Mouse (Mus musculus) v-Abl transformed pro-B cells (cell line): ENCODE data around the gene Cyp26a1.

ENCODE experiments used
- in situ Hi-C, 2 experiments: fragments of 400-800 bp; cut with MboI; formaldehyde crosslinking; loops; one replicate each; pipeline ENCODE4 v1.15.1; 2025; ENCODE audit not compliant: unreplicated experiment in 2 of 2

Gene Cyp26a1

GRCm38 (mm10) chr19:37697335-37697636, 312 bp upstream of the Cyp26a1 start:
- in situ Hi-C loops: loop anchor here in 1 of 2 experiments (5.0 kb wide), 1 partner anchor 350 kb away; no protein-coding TSS in a partner anchor

- in situ Hi-C loops: loop anchor here in 1 of 2 experiments (5.0 kb wide), 1 partner anchor 349 kb away; no protein-coding TSS in a partner anchor
Observed at GRCm38 (mm10) chr19:37698273-37699160, 919 bp downstream of the Cyp26a1 start.

GRCm38 (mm10) chr19:37699711-37700110, 2.1 kb downstream of the Cyp26a1 start:
- in situ Hi-C loops: loop anchor here (5.0 to 10.0 kb wide), 8 partner anchors 132 to 655 kb away; no protein-coding TSS in a partner anchor

- in situ Hi-C loops: loop anchor here (5.0 to 10.0 kb wide), 7 partner anchors 135 to 652 kb away; no protein-coding TSS in a partner anchor
Observed at GRCm38 (mm10) chr19:37702377-37703076, 4.9 kb downstream of the Cyp26a1 start.

GRCm38 (mm10) chr19:37703902-37704509, 6.4 kb downstream of the Cyp26a1 start:
- in situ Hi-C loops: loop anchor here (5.0 to 10.0 kb wide), 7 partner anchors 133 to 651 kb away; no protein-coding TSS in a partner anchor

GRCm38 (mm10) chr19:37705722-37706121, 8.1 kb downstream of the Cyp26a1 start:
- in situ Hi-C loops: loop anchor here (10.0 kb wide), 2 partner anchors 141 to 649 kb away; no protein-coding TSS in a partner anchor

GRCm38 (mm10) chr19:37714681-37715080, 17.1 kb downstream of the Cyp26a1 start:
- in situ Hi-C loops: no loop called here

- in situ Hi-C loops: no loop called here
Observed at GRCm38 (mm10) chr19:37715980-37716379, 18.4 kb downstream of the Cyp26a1 start.

- in situ Hi-C loops: no loop called here
Observed at GRCm38 (mm10) chr19:37716524-37717175, 19.1 kb downstream of the Cyp26a1 start.

- in situ Hi-C loops: no loop called here
Observed at GRCm38 (mm10) chr19:37719166-37719565, 21.6 kb downstream of the Cyp26a1 start.

GRCm38 (mm10) chr19:37724591-37724990, 27.0 kb downstream of the Cyp26a1 start:
- in situ Hi-C loops: no loop called here

- in situ Hi-C loops: no loop called here
Observed at GRCm38 (mm10) chr19:37726585-37726984, 29.0 kb downstream of the Cyp26a1 start.

GRCm38 (mm10) chr19:37727366-37727765, 29.8 kb downstream of the Cyp26a1 start:
- in situ Hi-C loops: no loop called here

- in situ Hi-C loops: no loop called here
Observed at GRCm38 (mm10) chr19:37735426-37735825, 37.8 kb downstream of the Cyp26a1 start.

- in situ Hi-C loops: no loop called here
Observed at GRCm38 (mm10) chr19:37738575-37738974, 41.0 kb downstream of the Cyp26a1 start.

GRCm38 (mm10) chr19:37740043-37740442, 42.4 kb downstream of the Cyp26a1 start:
- in situ Hi-C loops: no loop called here
